Mouse (Mus musculus): ENCODE results near the gene Yif1a. TPM values are rescaled to one million over a fixed set of nuclear protein-coding genes. Genes with fewer than 3 reads are reported as not detected.
A peak's percentile ranks its signal among the peaks of the same experiment; 100 is the strongest.

Gene Yif1a
- polyA plus RNA-seq, 1 experiment from 2014 or later, result 198 TPM

DNA sequence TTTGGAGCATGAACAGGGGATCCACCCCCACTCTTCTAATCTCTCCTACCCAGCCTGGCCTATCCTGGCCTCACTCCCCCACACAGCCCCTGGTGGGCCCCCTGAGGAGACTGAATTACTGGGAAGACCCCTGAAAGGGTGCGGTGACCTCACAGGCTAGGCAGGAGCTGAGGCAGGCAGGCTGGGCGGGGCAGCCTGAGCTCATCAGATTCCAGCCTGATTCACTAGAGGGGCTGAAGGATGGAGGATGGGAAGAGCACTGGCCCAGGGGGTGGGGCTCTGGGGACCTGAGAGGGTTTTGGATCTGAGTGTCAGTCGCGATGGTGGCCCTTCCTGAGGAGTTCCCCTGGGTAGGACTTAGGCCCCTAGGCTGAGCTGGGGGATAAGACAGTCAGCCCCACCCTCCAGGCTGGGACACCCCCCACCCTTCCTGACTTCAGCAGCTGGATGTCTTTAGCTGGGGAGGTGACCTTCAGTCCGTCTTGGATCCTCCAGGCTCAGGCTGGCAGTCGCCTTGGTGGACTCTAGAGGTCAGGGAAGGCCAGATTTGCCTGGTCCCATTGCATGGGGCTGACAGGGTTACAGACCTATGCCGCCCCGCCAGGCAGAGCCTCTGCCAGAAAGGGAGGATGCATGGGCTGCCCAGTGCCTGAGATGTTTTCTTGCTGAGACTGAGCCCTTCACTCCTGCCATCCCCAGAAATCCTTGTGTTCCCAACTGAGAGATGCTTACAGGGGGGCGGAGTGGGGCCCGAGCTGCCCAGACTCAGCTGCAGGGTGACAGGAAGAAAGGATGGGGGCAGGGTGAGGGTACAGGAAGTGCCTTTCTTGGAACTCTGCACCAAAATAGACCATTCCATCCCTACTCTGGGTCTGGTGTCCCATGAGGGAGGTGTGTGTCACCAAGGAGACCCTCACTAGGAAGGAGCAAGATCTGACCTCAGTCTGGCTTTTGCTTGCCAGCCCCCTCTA, 29.3 kb upstream of the Yif1a start:
- Histone ChIP-seq H3K9me3 (ENCODE audit: control insufficient read depth) (no peaks in the 10 kb centered on the region), H3K27ac (ENCODE audit: low read depth, low read length) (peak overlapping the region; percentile 28; the same call in 1 of the 2 replicates), H3K4me3 (ENCODE audit: low read depth, low read length) (no peak overlapping the region), H3K27me3 (replicated peaks; ENCODE audit: control insufficient read depth, insufficient read depth, low read length) (no peaks in the 10 kb centered on the region; the same call in 1 of the 2 replicates), H3K36me3 (ENCODE audit: control insufficient read depth, insufficient read depth) (no peaks in the 10 kb centered on the region), H3K4me2 (replicated peaks; ENCODE audit: low read depth) (peak overlapping the region; percentile 17; the same call in 1 of the 2 replicates), H3K9ac (ENCODE audit: low read depth, low read length) (no peak overlapping the region), H3K4me1 (replicated peaks; ENCODE audit: control insufficient read depth, insufficient read depth, low read length) (no peaks in the 10 kb centered on the region)
- WGBS, result 26% methylated on average over 10 of the region's 10 CpGs
- TF ChIP-seq CTCF (IDR thresholded peaks at IDR 0.05; ENCODE audit: low read depth), result no peak
- no peak; the same call in 1 of the 2 replicates for ATAC-seq

DNA sequence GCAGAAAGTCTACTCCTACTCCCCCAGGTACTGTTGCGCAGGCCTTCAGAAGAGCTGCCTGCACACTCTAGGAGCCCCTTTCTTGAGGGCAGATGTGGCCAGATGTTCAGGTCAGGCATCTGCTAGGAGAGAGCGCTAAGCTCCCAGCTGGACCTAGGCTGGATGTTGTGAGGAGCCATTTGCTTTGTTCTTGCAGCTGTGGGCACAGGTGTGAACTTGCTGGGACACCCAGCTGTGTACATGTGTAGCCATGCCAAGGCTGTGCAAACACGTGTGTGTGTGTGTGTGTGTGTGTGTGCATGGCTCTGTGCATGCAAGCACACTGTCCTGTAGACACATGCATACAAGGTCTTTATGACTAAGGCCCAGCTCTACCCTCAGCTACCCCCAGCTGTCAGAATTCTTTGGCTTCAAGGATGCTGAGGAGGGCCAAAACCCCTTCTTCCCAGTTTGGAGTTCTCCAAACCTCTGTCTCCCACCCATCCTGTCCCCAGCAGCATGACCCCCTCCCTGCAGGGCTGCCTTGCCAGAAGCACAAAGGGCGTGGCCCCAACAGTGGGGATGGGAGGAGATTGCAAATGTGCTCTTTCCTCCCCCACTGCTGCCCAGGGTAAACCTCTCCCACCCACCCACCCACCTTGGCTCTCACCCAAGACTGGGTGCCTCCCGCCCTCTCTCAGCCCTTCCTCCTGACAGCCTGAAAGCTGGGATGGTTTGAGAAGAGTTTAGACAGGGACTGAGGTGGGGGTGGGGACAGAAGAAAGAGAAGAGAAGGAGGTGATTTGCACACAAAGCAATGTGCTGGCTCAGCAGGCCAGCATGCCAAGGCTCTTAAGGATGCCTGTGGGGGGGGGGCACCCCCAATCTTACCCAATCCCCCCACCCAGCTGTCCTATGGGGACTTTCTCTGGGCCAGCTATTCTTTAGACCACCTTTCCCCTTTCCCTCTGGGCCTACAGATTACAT, 27.7 kb upstream of the Yif1a start:
- no peak for ATAC-seq
- no peak overlapping the region for H3K9ac ChIP-seq (ENCODE audit: low read depth, low read length)
- no peak for TF ChIP-seq CTCF (IDR thresholded peaks at IDR 0.05; ENCODE audit: low read depth)
- no peaks in the 10 kb centered on the region for H3K36me3 ChIP-seq (ENCODE audit: control insufficient read depth, insufficient read depth)
- no peak overlapping the region for H3K27ac ChIP-seq (ENCODE audit: low read depth, low read length)
- H3K4me1 ChIP-seq (replicated peaks; ENCODE audit: control insufficient read depth, insufficient read depth, low read length), result no peaks in the 10 kb centered on the region
- H3K9me3 ChIP-seq (ENCODE audit: control insufficient read depth), result no peaks in the 10 kb centered on the region
- no peak overlapping the region for H3K4me2 ChIP-seq (replicated peaks; ENCODE audit: low read depth)
- H3K4me3 ChIP-seq (ENCODE audit: low read depth, low read length), result no peak overlapping the region
- WGBS, result 37% methylated on average over 5 of the region's 5 CpGs
- H3K27me3 ChIP-seq (replicated peaks; ENCODE audit: control insufficient read depth, insufficient read depth, low read length), result no peaks in the 10 kb centered on the region; the same call in 1 of the 2 replicates

DNA sequence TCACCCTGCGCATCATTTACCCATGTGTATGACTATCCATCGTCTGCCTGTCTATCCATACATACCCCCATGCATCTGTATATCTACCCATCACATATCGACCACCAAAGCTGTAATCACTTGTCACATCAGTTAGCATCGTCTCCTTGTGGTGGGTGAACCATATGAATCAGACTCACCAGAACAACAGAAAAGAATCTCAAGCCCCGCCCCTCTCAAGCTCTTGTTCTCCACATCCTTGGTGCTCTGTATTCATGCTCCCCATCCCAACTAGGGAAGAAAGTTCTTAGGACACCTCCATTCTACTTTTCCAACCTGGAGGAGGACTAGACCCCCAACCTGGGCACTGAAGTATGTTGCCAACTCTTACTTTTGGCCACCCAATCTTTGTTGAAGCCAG, 26.3 kb upstream of the Yif1a start:
- Histone ChIP-seq H3K27me3 (replicated peaks; ENCODE audit: control insufficient read depth, insufficient read depth, low read length) (peaks cover 3% of the 10 kb centered on the region), H3K4me3 (ENCODE audit: low read depth, low read length) (no peak overlapping the region), H3K4me1 (replicated peaks; ENCODE audit: control insufficient read depth, insufficient read depth, low read length) (no peaks in the 10 kb centered on the region), H3K27ac (ENCODE audit: low read depth, low read length) (no peak overlapping the region), H3K9ac (ENCODE audit: low read depth, low read length) (no peak overlapping the region), H3K9me3 (ENCODE audit: control insufficient read depth) (no peaks in the 10 kb centered on the region), H3K4me2 (replicated peaks; ENCODE audit: low read depth) (no peak overlapping the region), H3K36me3 (ENCODE audit: control insufficient read depth, insufficient read depth) (no peaks in the 10 kb centered on the region)
- ATAC-seq, result no peak
- no peak for TF ChIP-seq CTCF (IDR thresholded peaks at IDR 0.05; ENCODE audit: low read depth)
- WGBS, result 83% methylated on average over 5 of the region's 5 CpGs

DNA sequence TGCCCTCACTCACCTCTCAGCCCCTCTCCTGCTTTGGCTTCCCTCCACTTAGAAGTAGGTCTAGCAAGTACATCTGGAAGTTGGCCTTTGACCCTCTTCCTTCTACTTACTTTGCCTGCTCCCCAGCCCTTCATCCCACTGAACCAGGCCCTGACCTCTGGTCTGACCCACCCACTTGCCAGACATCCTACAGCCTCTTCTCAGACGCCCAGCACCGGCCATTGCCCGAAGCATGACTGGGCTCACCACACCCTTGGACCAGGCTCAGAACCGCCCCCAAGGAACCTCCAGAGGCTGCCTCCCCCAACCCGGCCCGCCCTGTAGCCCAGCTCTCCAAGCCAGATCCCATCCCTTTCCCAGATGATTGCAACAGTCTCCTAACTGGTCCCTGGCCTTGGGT, 25.9 kb upstream of the Yif1a start:
- no peak overlapping the region for H3K4me2 ChIP-seq (replicated peaks; ENCODE audit: low read depth)
- no peak overlapping the region for H3K4me3 ChIP-seq (ENCODE audit: low read depth, low read length)
- no peaks in the 10 kb centered on the region for H3K36me3 ChIP-seq (ENCODE audit: control insufficient read depth, insufficient read depth)
- H3K27me3 ChIP-seq (replicated peaks; ENCODE audit: control insufficient read depth, insufficient read depth, low read length), result peaks cover 8% of the 10 kb centered on the region
- 68% methylated on average over 6 of the region's 6 CpGs for WGBS
- H3K4me1 ChIP-seq (replicated peaks; ENCODE audit: control insufficient read depth, insufficient read depth, low read length), result no peaks in the 10 kb centered on the region
- ATAC-seq, result no peak
- no peaks in the 10 kb centered on the region for H3K9me3 ChIP-seq (ENCODE audit: control insufficient read depth)
- TF ChIP-seq CTCF (IDR thresholded peaks at IDR 0.05; ENCODE audit: low read depth), result no peak
- no peak overlapping the region for H3K27ac ChIP-seq (ENCODE audit: low read depth, low read length)
- no peak overlapping the region for H3K9ac ChIP-seq (ENCODE audit: low read depth, low read length)

DNA sequence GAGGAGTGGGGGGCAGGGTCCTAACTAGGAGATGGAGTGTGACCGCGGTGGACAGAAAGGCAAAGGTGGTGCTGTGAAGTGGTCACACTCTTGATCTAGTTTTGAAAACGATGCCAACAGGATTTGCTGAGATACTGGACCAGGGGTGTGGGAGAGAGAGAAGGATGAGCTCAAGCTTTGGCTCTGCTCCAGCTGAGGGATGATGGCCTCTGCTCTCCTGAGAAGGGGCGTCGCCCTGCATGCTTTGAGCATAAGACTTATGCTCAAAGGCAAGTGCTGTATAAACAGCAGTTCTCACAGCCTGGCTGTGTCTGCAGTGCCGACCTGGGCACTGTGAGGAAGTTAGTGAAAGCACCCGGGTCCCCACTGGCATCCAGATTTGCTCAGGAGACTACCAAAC, 23.2 kb upstream of the Yif1a start:
- no peak overlapping the region for H3K4me3 ChIP-seq (ENCODE audit: low read depth, low read length)
- no peaks in the 10 kb centered on the region for H3K36me3 ChIP-seq (ENCODE audit: control insufficient read depth, insufficient read depth)
- no peaks in the 10 kb centered on the region for H3K4me1 ChIP-seq (replicated peaks; ENCODE audit: control insufficient read depth, insufficient read depth, low read length)
- ATAC-seq, result no peak
- H3K9me3 ChIP-seq (ENCODE audit: control insufficient read depth), result no peaks in the 10 kb centered on the region
- no peak for TF ChIP-seq CTCF (IDR thresholded peaks at IDR 0.05; ENCODE audit: low read depth)
- no peak overlapping the region for H3K27ac ChIP-seq (ENCODE audit: low read depth, low read length)
- 38% methylated on average over 7 of the region's 7 CpGs for WGBS
- H3K4me2 ChIP-seq (replicated peaks; ENCODE audit: low read depth), result no peak overlapping the region
- H3K27me3 ChIP-seq (replicated peaks; ENCODE audit: control insufficient read depth, insufficient read depth, low read length), result peaks cover 29% of the 10 kb centered on the region
- H3K9ac ChIP-seq (ENCODE audit: low read depth, low read length), result no peak overlapping the region
